Comparison of ENCODE assay signal across 14 mouse cellular contexts in the genomic region with DNA sequence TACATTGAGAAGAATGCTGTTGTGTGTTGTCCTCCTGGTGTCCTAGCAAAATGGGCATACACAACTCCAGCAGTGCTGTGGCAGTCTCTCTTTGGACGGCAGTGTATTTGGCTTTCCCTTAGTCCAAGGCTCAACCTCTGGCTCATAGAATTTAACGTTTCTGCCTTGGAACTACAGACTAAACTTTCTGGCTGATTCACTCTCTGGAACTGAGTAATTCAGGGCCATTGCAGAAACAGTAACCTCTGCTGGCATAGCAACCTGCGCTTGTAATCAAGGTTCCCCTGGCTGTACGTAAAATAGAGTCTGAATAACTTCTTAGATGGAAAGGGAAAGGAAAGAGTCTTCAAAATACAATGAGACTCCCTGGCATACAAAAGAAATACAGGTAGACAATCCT.
"Had no signal": no experiment of that assay in that cellular context is flagged by ENCODE, and none has a peak within 500 bp of the region (broad histone marks: within the 10 kb centered on the region; RNA-seq: fewer than 3 reads in every experiment).

No protein-coding gene starts in this region.

- DNase-seq: lung, adult 18-20 months; lung, embryonic 14.5 days; lung, postnatal 10 days; lung, postnatal 4 days; midbrain, embryonic 14.5 days; right cerebral cortex, postnatal 25 days; right cerebral cortex, postnatal 4 days; spleen, adult 18-20 months; thymus, adult 2 months; thymus, postnatal 25 days; thymus, postnatal 4 days had no signal

- H3K9ac ChIP-seq: lung, embryonic 14.5 days; midbrain, embryonic 12.5 days; neural tube, embryonic 12.5 days had no signal

- H3K4me1 ChIP-seq: midbrain, embryonic 10.5 days; midbrain, embryonic 12.5 days; neural tube, embryonic 12.5 days had no signal

- H3K27me3 ChIP-seq: midbrain, embryonic 12.5 days; neural tube, embryonic 12.5 days had no signal

- H3K9me3 ChIP-seq: midbrain, embryonic 10.5 days; midbrain, embryonic 12.5 days; neural tube, embryonic 12.5 days had no signal

- H3K36me3 ChIP-seq: midbrain, embryonic 10.5 days; midbrain, embryonic 12.5 days; neural tube, embryonic 12.5 days had no signal

- H3K4me2 ChIP-seq: lung, embryonic 14.5 days; midbrain, embryonic 12.5 days; neural tube, embryonic 12.5 days had no signal

- H3K4me3 ChIP-seq: midbrain, embryonic 10.5 days; midbrain, embryonic 12.5 days; neural tube, embryonic 12.5 days had no signal

- H3K27ac ChIP-seq: midbrain, embryonic 10.5 days; midbrain, embryonic 12.5 days; neural tube, embryonic 12.5 days had no signal
